Mouse (Mus musculus) CH12.LX (cell line): ENCODE results near the gene Arhgef11. TPM values are rescaled to one million over a fixed set of nuclear protein-coding genes. Genes with fewer than 3 reads are reported as not detected.

Experiments
- DNase-seq: peaks from one replicate; pipeline ENCODE4 v3.0.0-alpha.2; 2013; ENCODE audit errors: extremely low read depth
- H3K27ac ChIP-seq: 2 replicates; pipeline ENCODE4 v1.5.1; 2012; ENCODE audit warnings: low read depth, mild to moderate bottlenecking, control low read depth, moderate library complexity; ENCODE audit not compliant: insufficient read depth
- H3K27me3 ChIP-seq: replicated peaks from 2 replicates; pipeline ENCODE3; 2012; ENCODE audit warnings: inconsistent platforms
- H3K36me3 ChIP-seq, 2 experiments: replicated peaks in 1 of 2; 2 replicates each; pipeline versions ENCODE3 to v1.6.1; 2012; ENCODE audit warnings: inconsistent platforms in 1 of 2, low read length in 1 of 2, mild to moderate bottlenecking in 1 of 2, mixed read lengths in 1 of 2, moderate library complexity in 1 of 2; ENCODE audit not compliant: control insufficient read depth in 1 of 2, insufficient read depth in 1 of 2
- H3K4me1 ChIP-seq, 2 experiments: 2 replicates each; pipeline ENCODE4 v1.6.1; 2012; ENCODE audit warnings: inconsistent platforms in 1 of 2, moderate library complexity in 1 of 2; ENCODE audit not compliant: insufficient read depth in 2 of 2, control insufficient read depth in 1 of 2
- H3K4me2 ChIP-seq: 2 replicates; pipeline ENCODE4 v1.6.1; 2012; ENCODE audit warnings: low read depth, mild to moderate bottlenecking, control low read depth; ENCODE audit not compliant: poor library complexity, insufficient read depth, severe bottlenecking
- H3K4me3 ChIP-seq, 3 experiments: fragments of 150-350 bp in 1 of 3; sonication (generic) in 1 of 3; replicated peaks in 1 of 3; 2 replicates each; pipeline versions ENCODE3 to v1.5.1; 2011 to 2012; ENCODE audit warnings: low read depth in 2 of 3, low read length in 2 of 3, mild to moderate bottlenecking in 2 of 3, moderate library complexity in 2 of 3, control low read depth in 1 of 3, improper control_type of control experiment in 1 of 3, inconsistent platforms in 1 of 3, mixed read lengths in 1 of 3; ENCODE audit not compliant: poor library complexity in 1 of 3
- H3K79me2 ChIP-seq: replicated peaks from 2 replicates; pipeline ENCODE4 v1.6.1; 2012; ENCODE audit warnings: mild to moderate bottlenecking, moderate library complexity; ENCODE audit not compliant: control insufficient read depth, poor library complexity, insufficient read depth, severe bottlenecking; ENCODE audit errors: extremely low read depth
- H3K9ac ChIP-seq: 2 replicates; pipeline ENCODE4 v1.6.1; 2012; ENCODE audit warnings: low read depth, mild to moderate bottlenecking, control low read depth, moderate library complexity; ENCODE audit not compliant: insufficient read depth
- H3K9me3 ChIP-seq: replicated peaks from 2 replicates; pipeline ENCODE3; 2012; ENCODE audit warnings: low read length, inconsistent platforms, mixed read lengths
- BHLHE40 ChIP-seq: IDR thresholded peaks from 2 replicates; pipeline ENCODE4 v1.6.1; 2011; ENCODE audit warnings: mild to moderate bottlenecking, low read depth, low read length, improper control_type of control experiment
- CTCF ChIP-seq, 2 experiments: IDR thresholded peaks in 1 of 2; conservative IDR thresholded peaks in 1 of 2; 2 replicates each; pipeline ENCODE4 v1.5.1; 2011 to 2012; ENCODE audit warnings: low read depth in 2 of 2, low read length in 2 of 2, improper control_type of control experiment in 1 of 2, inconsistent platforms in 1 of 2, mild to moderate bottlenecking in 1 of 2, moderate library complexity in 1 of 2
- E2F4 ChIP-seq: IDR thresholded peaks from 2 replicates; pipeline ENCODE4 v1.6.1; 2011; ENCODE audit warnings: low read depth, low read length, improper control_type of control experiment; ENCODE audit not compliant: insufficient replicate concordance
- ELF1 ChIP-seq: IDR thresholded peaks from 2 replicates; pipeline ENCODE4 v1.6.1; 2014; ENCODE audit warnings: low read depth, mild to moderate bottlenecking, inconsistent platforms, low read length, improper control_type of control experiment
- EP300 ChIP-seq: IDR thresholded peaks from 2 replicates; pipeline ENCODE4 v1.6.1; 2011; ENCODE audit warnings: low read length, improper control_type of control experiment
- HCFC1 ChIP-seq: IDR thresholded peaks from 2 replicates; pipeline ENCODE4 v1.6.1; 2012; ENCODE audit warnings: low read depth, mild to moderate bottlenecking, inconsistent platforms, low read length, improper control_type of control experiment
- IRF4 ChIP-seq: IDR thresholded peaks from 2 replicates; pipeline ENCODE4 v1.6.1; 2014; ENCODE audit warnings: low read depth, mild to moderate bottlenecking, inconsistent platforms, low read length, improper control_type of control experiment
- MAFK ChIP-seq: IDR thresholded peaks from 2 replicates; pipeline ENCODE4 v1.6.1; 2011; ENCODE audit warnings: low read length, improper control_type of control experiment; ENCODE audit not compliant: insufficient replicate concordance
- MAZ ChIP-seq: IDR thresholded peaks from 2 replicates; pipeline ENCODE4 v1.6.1; 2012; ENCODE audit warnings: low read depth, mild to moderate bottlenecking, inconsistent platforms, low read length, improper control_type of control experiment, moderate library complexity
- POLR2A ChIP-seq: IDR thresholded peaks from 2 replicates; pipeline ENCODE4 v1.6.1; 2011; ENCODE audit warnings: low read depth, mild to moderate bottlenecking, improper control_type of control experiment, low read length
- RAD21 ChIP-seq: IDR thresholded peaks from 2 replicates; pipeline ENCODE4 v1.6.1; 2011; ENCODE audit warnings: low read depth, mild to moderate bottlenecking, low read length, improper control_type of control experiment, moderate library complexity
- SMC3 ChIP-seq: IDR thresholded peaks from 2 replicates; pipeline ENCODE4 v1.6.1; 2011; ENCODE audit warnings: low read depth, low read length, improper control_type of control experiment
- USF1 ChIP-seq: IDR thresholded peaks from 2 replicates; pipeline ENCODE4 v1.6.1; 2014; ENCODE audit warnings: low read depth, mild to moderate bottlenecking, inconsistent platforms, low read length, improper control_type of control experiment
- USF2 ChIP-seq: conservative IDR thresholded peaks from 2 replicates; pipeline ENCODE4 v1.6.1; 2011; ENCODE audit warnings: low read depth, low read length, improper control_type of control experiment
- ZMIZ1 ChIP-seq: IDR thresholded peaks from 2 replicates; pipeline ENCODE4 v1.6.1; 2012; ENCODE audit warnings: low read depth, mild to moderate bottlenecking, inconsistent platforms, low read length, improper control_type of control experiment
- dilution Hi-C: fragments of 300-500 bp; cut with MboI; formaldehyde crosslinking; loops from 2 replicates; pipeline ENCODE4 v1.14.3; 2020; ENCODE audit warnings: low sequenced_read_pairs; ENCODE audit not compliant: extremely low pct_unique_long_range_greater_than_20kb, extremely low pct_ligation_motif_present
- in situ Hi-C: fragments of 300-500 bp; cut with MboI; formaldehyde crosslinking; loops from 3 replicates; pipeline ENCODE4 v1.14.3; 2019; ENCODE audit warnings: low sequenced_read_pairs, low pct_ligation_motif_present, low pct_unique_long_range_greater_than_20kb, mixed read lengths
- polyA plus RNA-seq: library from polyadenylated mRNA; unstranded; fragments of >175 nt; gene quantifications from 2 replicates; pipeline ENCODE4 v1.2.1, GENCODE M21; 2012; ENCODE audit warnings: low read depth; ENCODE audit not compliant: insufficient read length
- total RNA-seq, 2 experiments: library from RNA; depleted of rRNA; stranded (reverse); fragments of 300-350 nt in 1 of 2; fragments of >200 nt in 1 of 2; gene quantifications; 2 replicates each; pipeline ENCODE4 v1.2.3; 2012 to 2014

Arhgef11 gene
- total and polyA plus RNA-seq, 3 experiments = 5.6 to 11.7 (median 8.7) TPM

GRCm38 (mm10) chr3:87718525-87718924 is 101.2 kb downstream of the Arhgef11 start:
- Histone ChIP-seq H3K9ac (no peak overlapping the region), H3K4me2 (no peak overlapping the region)
- no peak for TF ChIP-seq IRF4
- peak; percentile 61 for TF ChIP-seq BHLHE40
- TF ChIP-seq, all 38 proteins: peak for 1
- dilution Hi-C loops = no loop called here
- in situ Hi-C loops = no loop called here
- peak; percentile 12 for DNase-seq
- H3K27ac ChIP-seq = no peak overlapping the region
- H3K9me3 ChIP-seq = no peaks in the 10 kb centered on the region
- peaks cover 27 to 79% of the 10 kb centered on the region in 2 experiments for H3K36me3 ChIP-seq
- H3K27me3 ChIP-seq = no peaks in the 10 kb centered on the region
- H3K79me2 ChIP-seq = no peaks in the 10 kb centered on the region
- H3K4me3 ChIP-seq = no peak overlapping the region
- H3K4me1 ChIP-seq = peaks cover 5 to 12% of the 10 kb centered on the region in 2 experiments; a peak in 3 of 4 replicates

- H3K4me2 ChIP-seq = no peak overlapping the region
- no peak overlapping the region for H3K27ac ChIP-seq
- H3K4me3 ChIP-seq = no peak overlapping the region
- H3K27me3 ChIP-seq = no peaks in the 10 kb centered on the region
- peaks cover 48 to 84% of the 10 kb centered on the region in 2 experiments for H3K36me3 ChIP-seq
- no peak for TF ChIP-seq E2F4
- no peak for TF ChIP-seq HCFC1
- TF ChIP-seq USF1 = no peak
- TF ChIP-seq ZMIZ1 = no peak
- TF ChIP-seq MAZ = no peak
- no peak for TF ChIP-seq POLR2A
- H3K79me2 ChIP-seq = no peaks in the 10 kb centered on the region
- H3K9ac ChIP-seq = no peak overlapping the region
- no peak for DNase-seq
- dilution Hi-C loops = no loop called here
- in situ Hi-C loops = no loop called here
- no peaks in the 10 kb centered on the region for H3K9me3 ChIP-seq
- H3K4me1 ChIP-seq = no peaks in the 10 kb centered on the region
Observed at GRCm38 (mm10) chr3:87724556-87724955, 107.2 kb downstream of the Arhgef11 start.

- H3K9ac ChIP-seq = no peak overlapping the region
- H3K36me3 ChIP-seq = peaks cover 52 to 87% of the 10 kb centered on the region in 2 experiments
- TF ChIP-seq CTCF (conservative IDR thresholded peaks at IDR 0.05 in 1 of 2, IDR thresholded peaks at IDR 0.05 in 1 of 2; ENCODE audit: low read depth in 2 of 2, low read length in 2 of 2) (no peak), IRF4 (no peak), MAFK (no peak), EP300 (no peak), SMC3 (no peak), RAD21 (no peak), USF2 (no peak), ELF1 (no peak), E2F4 (no peak), POLR2A (no peak)
- no peaks in the 10 kb centered on the region for H3K9me3 ChIP-seq
- H3K4me3 ChIP-seq = no peak overlapping the region
- no peaks in the 10 kb centered on the region for H3K4me1 ChIP-seq
- no peaks in the 10 kb centered on the region for H3K27me3 ChIP-seq
- H3K79me2 ChIP-seq = no peaks in the 10 kb centered on the region
- no peak overlapping the region for H3K4me2 ChIP-seq
- H3K27ac ChIP-seq = no peak overlapping the region
- dilution Hi-C loops = no loop called here
- DNase-seq = no peak
- in situ Hi-C loops = no loop called here
Observed at GRCm38 (mm10) chr3:87725396-87726160, 108.2 kb downstream of the Arhgef11 start.
